Mouse (Mus musculus): ENCODE measurements at regions not wholly inside any gene's neighbourhood (a gene's known extent, or its start where the extent isn't known, plus 50 kb on each side); places are given as distances from the start of the nearest gene placed in this dataset.

GRCm38 (mm10) chr8:48896687-48897086, 52.9 kb upstream of the Tenm3 start:
- intact Hi-C loops (cut with DNase I) = no loop called here
- DNase-seq (ENCODE audit: low spot score in 2 of 2) = no peak

GRCm38 (mm10) chr8:48896251-48896650, 52.5 kb upstream of the Tenm3 start:
- intact Hi-C loops (cut with DNase I) = no loop called here
- no peak for DNase-seq (ENCODE audit: low spot score in 2 of 2)

GRCm38 (mm10) chr8:48895586-48895985, 51.8 kb upstream of the Tenm3 start:
- no peak for DNase-seq (ENCODE audit: low spot score in 2 of 2)
- intact Hi-C loops (cut with DNase I) = no loop called here

Data from left cerebral cortex, postnatal 36 days (tissue).